Mouse (Mus musculus) kidney, postnatal 36 days (tissue): ENCODE data around the gene Olfr509.
"Not testable (repeated sequence)": the region's sequence is repeated elsewhere in the genome, so short reads cannot be mapped to it uniquely, and the experiment has no call there.

ENCODE experiments used
- DNase-seq, 2 experiments: peaks; one replicate each; pipeline ENCODE4 v3.0.0; 2021 to 2022; ENCODE audit warnings: mixed read lengths in 2 of 2

Gene Olfr509

DNA sequence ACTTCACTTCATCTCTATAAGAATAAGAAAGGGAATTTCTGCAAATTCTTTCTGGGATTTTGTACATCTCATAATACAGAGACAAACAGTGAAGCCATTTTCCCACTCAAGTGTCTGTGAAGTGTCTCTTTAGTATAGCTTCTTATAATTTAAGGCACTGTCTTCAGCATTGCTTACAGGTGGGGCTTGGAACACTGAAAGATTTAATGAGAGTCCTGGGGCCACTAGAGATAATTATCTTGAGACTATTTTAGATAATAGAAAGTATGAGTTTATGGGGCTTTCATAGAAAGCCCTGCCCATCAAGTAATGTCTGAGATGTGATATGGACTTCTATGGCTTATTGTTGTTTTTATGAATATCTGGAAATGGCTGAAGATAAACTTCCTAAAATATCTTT lies at the start of gene Olfr509:
Gene Olfr509, minus strand, starts transcription at position 101 of the 400 bp plus-strand sequence.
- no peak for DNase-seq

GRCm38 (mm10) chr7:108678886-108679285 lies 27.2 kb upstream of the Olfr509 start:
- DNase-seq, result no peak

GRCm38 (mm10) chr7:108671058-108671457 lies 19.4 kb upstream of the Olfr509 start:
- DNase-seq, result no peak

GRCm38 (mm10) chr7:108666118-108666517 lies 14.4 kb upstream of the Olfr509 start, which contains the start of gene Olfr510:
TSS of gene Olfr510 (plus strand) at chr7:108666418.
- DNase-seq, result no peak

- no peak for DNase-seq
Observed at GRCm38 (mm10) chr7:108662419-108662818, 10.7 kb upstream of the Olfr509 start.

- no peak for DNase-seq
Observed at GRCm38 (mm10) chr7:108629694-108630093, 22.0 kb downstream of the Olfr509 start, which contains the start of gene Olfr508. TSS of gene Olfr508 (plus strand) at chr7:108629994.

DNA sequence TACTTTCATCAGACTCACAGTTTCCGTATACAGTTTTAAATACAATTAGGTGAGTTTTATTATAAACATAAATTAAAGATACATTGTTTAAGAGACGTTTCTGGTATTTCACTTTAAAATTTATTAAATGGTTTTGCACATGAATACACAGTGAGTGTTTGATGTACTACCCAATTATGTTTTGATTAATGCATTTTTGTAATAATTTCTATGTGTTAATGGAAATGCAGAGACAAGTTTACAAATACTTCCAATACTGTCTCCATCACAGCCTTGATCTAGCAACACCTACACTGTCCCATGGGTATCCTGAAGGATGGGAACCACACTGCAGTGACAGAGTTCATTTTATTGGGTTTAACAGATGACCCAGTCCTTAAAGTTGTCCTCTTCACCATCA lies 30.2 kb downstream of the Olfr509 start, which contains the start of gene Olfr507:
Gene Olfr507, plus strand, starts transcription at position 301 of the 400 bp plus-strand sequence.
- no peak for DNase-seq

DNA sequence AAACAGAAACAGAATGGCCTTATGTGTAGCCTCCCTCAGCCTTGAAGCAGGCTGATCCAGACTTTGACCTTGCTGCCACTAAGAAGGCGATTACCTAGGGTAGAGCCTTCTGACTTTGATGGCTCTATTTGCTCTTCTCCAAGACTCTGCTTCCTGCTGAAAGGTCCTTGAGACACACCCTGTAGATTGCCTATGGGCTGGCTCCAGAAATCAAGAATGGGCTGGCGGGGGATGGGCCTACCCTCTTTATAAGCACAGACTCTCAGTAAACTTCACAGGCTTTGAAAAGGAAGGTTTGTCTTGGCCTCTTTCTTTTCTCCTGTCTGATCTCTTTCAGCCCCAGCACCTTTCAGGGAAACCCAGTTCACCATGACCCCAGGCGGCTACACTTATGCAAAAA lies 34.9 kb downstream of the Olfr509 start:
- not testable (repeated sequence) for DNase-seq

- DNase-seq, result no peak
Observed at GRCm38 (mm10) chr7:108614110-108614509, 37.6 kb downstream of the Olfr509 start.

DNA sequence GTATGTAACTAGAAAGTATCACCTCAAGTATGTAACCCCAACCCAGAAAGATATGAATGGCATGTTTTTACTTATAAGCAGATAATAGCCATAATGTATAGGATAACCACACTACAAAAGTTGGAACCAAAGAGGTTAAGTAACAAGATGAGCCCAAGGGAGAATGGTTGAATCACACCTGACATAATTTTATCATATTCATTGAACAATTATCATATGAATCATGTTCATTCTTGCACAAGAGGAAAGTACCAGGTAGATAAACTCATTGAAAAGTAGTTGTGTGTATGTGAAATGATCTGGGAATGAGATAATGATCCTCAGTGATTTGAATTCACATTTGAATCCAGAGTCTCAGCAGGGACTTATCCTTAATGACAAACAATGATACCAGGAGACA lies 41.2 kb downstream of the Olfr509 start, which contains the start of gene Olfr506:
Gene Olfr506, plus strand, starts transcription at position 301 of the 400 bp plus-strand sequence.
- DNase-seq, result no peak

- not testable (repeated sequence) for DNase-seq
Observed at GRCm38 (mm10) chr7:108601916-108602315, 49.8 kb downstream of the Olfr509 start.
